Mouse (Mus musculus) testis, adult 2 months (tissue): ENCODE results near the gene Ulk3.
A peak's percentile ranks its signal among the peaks of the same experiment; 100 is the strongest.

ENCODE experiments used
- CTCF ChIP-seq: fragments of 200-500 bp; IDR thresholded peaks from 2 replicates; pipeline ENCODE4 v1.5.1; 2012; ENCODE audit warnings: low read depth, mild to moderate bottlenecking, inconsistent platforms, low read length, moderate library complexity; ENCODE audit not compliant: control insufficient read depth, insufficient read depth, insufficient replicate concordance
- POLR2A ChIP-seq: fragments of 200-500 bp; IDR thresholded peaks from 2 replicates; pipeline ENCODE4 v1.6.1; 2012; ENCODE audit warnings: low read depth, mild to moderate bottlenecking, inconsistent platforms, low read length, moderate library complexity; ENCODE audit not compliant: control insufficient read depth

DNA sequence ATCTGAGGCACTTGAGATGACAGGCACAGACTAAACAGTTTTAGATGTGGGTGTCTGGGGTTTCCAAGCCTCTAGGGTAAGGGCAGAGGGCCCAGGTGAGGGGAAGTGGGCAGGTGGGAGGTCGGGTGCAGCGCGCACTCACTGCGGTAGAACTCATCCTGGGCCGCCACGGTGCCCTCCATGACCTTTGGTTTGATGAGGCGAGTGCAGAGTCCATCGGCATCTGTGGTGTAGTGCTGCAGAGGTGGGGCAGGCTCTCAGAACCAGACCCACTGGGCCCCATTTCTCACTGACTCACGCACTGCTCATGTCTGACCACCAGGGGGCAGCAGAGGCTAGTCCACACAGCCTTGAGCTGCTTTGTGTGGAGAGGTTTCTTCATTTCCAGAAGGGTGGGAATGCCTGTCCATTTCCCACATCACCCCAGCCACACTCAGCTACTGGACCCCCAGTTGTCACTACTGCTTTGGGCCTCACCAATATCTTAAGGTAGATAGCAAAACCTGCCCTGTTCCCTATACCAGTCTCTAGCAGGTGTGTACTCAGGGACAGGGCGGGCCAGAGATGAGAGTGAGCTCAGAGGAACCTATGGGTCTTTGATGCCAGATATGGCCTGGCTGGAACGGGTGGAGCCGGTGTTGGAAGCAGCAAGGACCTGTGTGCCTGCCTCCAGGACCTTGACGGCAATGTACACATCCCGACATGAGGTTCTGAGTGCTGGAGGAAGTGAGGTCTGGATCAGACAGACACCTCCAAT is 40.0 kb downstream of the Ulk3 start:
- peak; percentile 99 for TF ChIP-seq CTCF
- no peak for TF ChIP-seq POLR2A
